Mouse (Mus musculus) forebrain, embryonic 11.5 days (tissue): ENCODE measurements around the gene Bglap2. TPM values are rescaled to one million over a fixed set of nuclear protein-coding genes. Genes with fewer than 3 reads are reported as not detected.

ENCODE experiments used
- ATAC-seq: fragments of 200-750 bp; cut with Nextera tagmentation; replicated peaks from 2 replicates; pipeline ENCODE4 v1.8.0; 2017; ENCODE audit warnings: moderate TSS enrichment; ENCODE audit not compliant: low FRiP score
- DNase-seq: peaks from one replicate; pipeline ENCODE4 v3.0.0-alpha.2; 2017; ENCODE audit warnings: low spot score
- H3K27ac ChIP-seq: fragments of 300-500 bp; sonication (generic); 2 replicates; pipeline ENCODE4 v1.5.1; 2014; ENCODE audit warnings: low read depth, low read length
- H3K27me3 ChIP-seq: fragments of 300-500 bp; sonication (generic); 2 replicates; pipeline ENCODE4 v1.6.1; 2014; ENCODE audit warnings: mild to moderate bottlenecking, low read length, mixed read lengths; ENCODE audit not compliant: control insufficient read depth, insufficient read depth
- H3K36me3 ChIP-seq: fragments of 300-500 bp; sonication (generic); 2 replicates; pipeline ENCODE4 v1.6.1; 2014; ENCODE audit warnings: mild to moderate bottlenecking, low read length, moderate library complexity, mixed read lengths; ENCODE audit not compliant: control insufficient read depth, insufficient read depth
- H3K4me1 ChIP-seq: fragments of 300-500 bp; sonication (generic); replicated peaks from 2 replicates; pipeline ENCODE4 v1.6.1; 2014; ENCODE audit warnings: low read length, mixed read lengths; ENCODE audit not compliant: control insufficient read depth, insufficient read depth
- H3K4me2 ChIP-seq: fragments of 300-500 bp; sonication (generic); 2 replicates; pipeline ENCODE4 v1.6.1; 2014; ENCODE audit warnings: low read depth, mild to moderate bottlenecking, low read length, moderate library complexity, mixed read lengths; ENCODE audit not compliant: severe bottlenecking
- H3K4me3 ChIP-seq: fragments of 300-500 bp; sonication (generic); 2 replicates; pipeline ENCODE4 v1.5.1; 2014; ENCODE audit warnings: low read depth, low read length
- H3K9ac ChIP-seq: fragments of 300-500 bp; sonication (generic); 2 replicates; pipeline ENCODE4 v1.6.1; 2014; ENCODE audit warnings: low read length
- H3K9me3 ChIP-seq: fragments of 300-500 bp; sonication (generic); 2 replicates; pipeline ENCODE4 v1.6.1; 2016; ENCODE audit warnings: low read length, mixed read lengths; ENCODE audit not compliant: control insufficient read depth
- WGBS: fragments of 180-500 bp; shearing (Covaris S2); extraction: QIAGEN DNeasy Blood & Tissue Kit; methylation state at CpG from one replicate; pipeline ENCODE4 v1.1.7; 2014; 5-methylcytosine and 5-hydroxymethylcytosine counted together
- polyA plus RNA-seq: library from polyadenylated mRNA; unstranded; fragments of >200 nt; fragmentation: Nextera tagmentation; extraction: Ambion mirVana; gene quantifications from 2 replicates; pipeline ENCODE4 v1.2.1, GENCODE M21; 2014

The Bglap2 gene
- polyA plus RNA-seq, 1 experiment from 2014 or later = not detected

GRCm38 (mm10) chr3:88363700-88364099 lies 14.8 kb downstream of the Bglap2 start:
- Histone ChIP-seq H3K4me2 (no peak overlapping the region), H3K36me3 (peaks cover 17% of the 10 kb centered on the region), H3K9me3 (no peaks in the 10 kb centered on the region), H3K27me3 (peaks cover 14% of the 10 kb centered on the region), H3K9ac (no peak overlapping the region), H3K4me3 (no peak overlapping the region), H3K4me1 (no peaks in the 10 kb centered on the region; the same call in 1 of the 2 replicates), H3K27ac (no peak overlapping the region)
- ATAC-seq (no peak), DNase-seq (peak; percentile 54)
- WGBS = 66% methylated on average over 4 of the region's 4 CpGs

GRCm38 (mm10) chr3:88361612-88362313 lies 16.7 kb downstream of the Bglap2 start:
- Histone ChIP-seq H3K27me3 (peaks cover 14% of the 10 kb centered on the region), H3K4me1 (no peaks in the 10 kb centered on the region; the same call in 1 of the 2 replicates), H3K4me3 (no peak overlapping the region), H3K9me3 (no peaks in the 10 kb centered on the region), H3K9ac (no peak overlapping the region), H3K4me2 (no peak overlapping the region), H3K27ac (no peak overlapping the region), H3K36me3 (peaks cover 17% of the 10 kb centered on the region)
- WGBS = 100% methylated on average over 2 of the region's 2 CpGs
- DNase-seq = peak; percentile 41
- ATAC-seq = no peak

GRCm38 (mm10) chr3:88361096-88361495 lies 17.4 kb downstream of the Bglap2 start:
- Histone ChIP-seq H3K27me3 (peaks cover 13% of the 10 kb centered on the region), H3K9me3 (no peaks in the 10 kb centered on the region), H3K9ac (no peak overlapping the region), H3K4me3 (no peak overlapping the region), H3K4me2 (no peak overlapping the region), H3K36me3 (peaks cover 19% of the 10 kb centered on the region), H3K4me1 (no peaks in the 10 kb centered on the region; the same call in 1 of the 2 replicates), H3K27ac (no peak overlapping the region)
- WGBS = 85% methylated on average over 6 of the region's 6 CpGs
- ATAC-seq (no peak), DNase-seq (peak; percentile 56)

- H3K27ac ChIP-seq = no peak overlapping the region
- peaks cover 4% of the 10 kb centered on the region; the same call in 1 of the 2 replicates for H3K27me3 ChIP-seq
- WGBS = 65% methylated on average over 3 of the region's 3 CpGs
- DNase-seq (no peak), ATAC-seq (no peak)
- no peak overlapping the region for H3K4me2 ChIP-seq
- no peaks in the 10 kb centered on the region for H3K9me3 ChIP-seq
- peaks cover 23% of the 10 kb centered on the region for H3K36me3 ChIP-seq
- no peaks in the 10 kb centered on the region; the same call in 1 of the 2 replicates for H3K4me1 ChIP-seq
- H3K4me3 ChIP-seq = no peak overlapping the region
- H3K9ac ChIP-seq = no peak overlapping the region; the same call in 1 of the 2 replicates
Observed at GRCm38 (mm10) chr3:88359989-88360388, 18.5 kb downstream of the Bglap2 start.

- DNase-seq (no peak), ATAC-seq (no peak)
- Histone ChIP-seq H3K4me2 (no peak overlapping the region), H3K27me3 (peaks cover 1% of the 10 kb centered on the region; the same call in 1 of the 2 replicates), H3K27ac (no peak overlapping the region), H3K36me3 (peaks cover 26% of the 10 kb centered on the region), H3K9me3 (no peaks in the 10 kb centered on the region), H3K9ac (no peak overlapping the region; the same call in 1 of the 2 replicates), H3K4me3 (no peak overlapping the region), H3K4me1 (no peaks in the 10 kb centered on the region; the same call in 1 of the 2 replicates)
- WGBS = 72% methylated on average over 5 of the region's 5 CpGs
Observed at GRCm38 (mm10) chr3:88359584-88359983, 18.9 kb downstream of the Bglap2 start.

GRCm38 (mm10) chr3:88354396-88355165 lies 23.9 kb downstream of the Bglap2 start:
- Histone ChIP-seq H3K9me3 (no peaks in the 10 kb centered on the region), H3K9ac (no peak overlapping the region), H3K4me1 (no peaks in the 10 kb centered on the region), H3K27me3 (no peaks in the 10 kb centered on the region), H3K4me2 (no peak overlapping the region), H3K36me3 (peaks cover 41% of the 10 kb centered on the region), H3K4me3 (no peak overlapping the region), H3K27ac (no peak overlapping the region)
- whole genome bisulfite sequencing = 97% methylated on average over 8 of the region's 8 CpGs
- no peak for DNase-seq
- ATAC-seq = no peak

- Histone ChIP-seq H3K4me2 (no peak overlapping the region), H3K27ac (no peak overlapping the region), H3K9me3 (no peaks in the 10 kb centered on the region), H3K9ac (no peak overlapping the region), H3K4me3 (no peak overlapping the region), H3K36me3 (peaks cover 42% of the 10 kb centered on the region), H3K27me3 (no peaks in the 10 kb centered on the region), H3K4me1 (no peaks in the 10 kb centered on the region)
- no peak for ATAC-seq
- DNase-seq = no peak
- 96% methylated on average over 9 of the region's 9 CpGs for WGBS
Observed at GRCm38 (mm10) chr3:88352907-88353306, 25.6 kb downstream of the Bglap2 start.

GRCm38 (mm10) chr3:88350732-88351131 lies 27.8 kb downstream of the Bglap2 start:
- no peaks in the 10 kb centered on the region for H3K27me3 ChIP-seq
- 95% methylated on average over 13 of the region's 13 CpGs for WGBS
- ATAC-seq = no peak
- peaks cover 46% of the 10 kb centered on the region for H3K36me3 ChIP-seq
- H3K9me3 ChIP-seq = no peaks in the 10 kb centered on the region
- no peak overlapping the region for H3K4me3 ChIP-seq
- no peaks in the 10 kb centered on the region for H3K4me1 ChIP-seq
- H3K4me2 ChIP-seq = no peak overlapping the region
- no peak overlapping the region for H3K9ac ChIP-seq
- H3K27ac ChIP-seq = no peak overlapping the region
- no peak for DNase-seq
